Mouse (Mus musculus) MEL (cell line): ENCODE measurements around the gene Ctnna2. TPM values are rescaled to one million over a fixed set of nuclear protein-coding genes. Genes with fewer than 3 reads are reported as not detected.

Experiments
- DNase-seq: peaks from one replicate; pipeline ENCODE4 v3.0.0; 2011; ENCODE audit warnings: low read depth, low spot score
- H3K27ac ChIP-seq: 2 replicates; pipeline ENCODE4 v1.5.1; 2012; ENCODE audit warnings: low read depth, mild to moderate bottlenecking, control low read depth, low read length, moderate library complexity; ENCODE audit not compliant: control insufficient read depth
- H3K27me3 ChIP-seq, 2 experiments: fragments of 150-350 bp in 1 of 2; sonication (generic) in 1 of 2; 2 replicates each; pipeline ENCODE4 v1.6.1; 2012; ENCODE audit warnings: low read length in 2 of 2, mild to moderate bottlenecking in 2 of 2, improper control_type of control experiment in 1 of 2, moderate library complexity in 1 of 2; ENCODE audit not compliant: insufficient read depth in 2 of 2, control insufficient read depth in 1 of 2
- H3K36me3 ChIP-seq, 2 experiments: 2 replicates each; pipeline ENCODE4 v1.6.1; 2012 to 2014; ENCODE audit warnings: low read length in 2 of 2, improper control_type of control experiment in 1 of 2, inconsistent platforms in 1 of 2, mild to moderate bottlenecking in 1 of 2; ENCODE audit not compliant: insufficient read depth in 2 of 2, control insufficient read depth in 1 of 2
- H3K4me1 ChIP-seq, 2 experiments: fragments of 150-350 bp in 1 of 2; sonication (generic) in 1 of 2; 2 replicates each; pipeline ENCODE4 v1.6.1; 2012; ENCODE audit warnings: low read length in 2 of 2, improper control_type of control experiment in 1 of 2, mild to moderate bottlenecking in 1 of 2; ENCODE audit not compliant: insufficient read depth in 2 of 2, control insufficient read depth in 1 of 2
- H3K4me3 ChIP-seq, 2 experiments: fragments of 150-350 bp in 1 of 2; sonication (generic) in 1 of 2; 2 replicates each; pipeline ENCODE4 v1.5.1; 2012; ENCODE audit warnings: low read depth in 2 of 2, low read length in 2 of 2, mild to moderate bottlenecking in 2 of 2, moderate library complexity in 2 of 2, control low read depth in 1 of 2, improper control_type of control experiment in 1 of 2; ENCODE audit not compliant: control insufficient read depth in 1 of 2, insufficient read depth in 1 of 2
- H3K79me2 ChIP-seq: 2 replicates; pipeline ENCODE4 v1.6.1; 2012; ENCODE audit warnings: mild to moderate bottlenecking, low read length, moderate library complexity; ENCODE audit not compliant: control insufficient read depth, poor library complexity, insufficient read depth
- H3K9ac ChIP-seq: 2 replicates; pipeline ENCODE4 v1.6.1; 2012; ENCODE audit warnings: low read depth, mild to moderate bottlenecking, control low read depth, low read length, moderate library complexity; ENCODE audit not compliant: control insufficient read depth, poor library complexity, severe bottlenecking
- H3K9me3 ChIP-seq: fragments of 150-350 bp; sonication (generic); replicated peaks from 2 replicates; pipeline ENCODE4 v1.6.1; 2012; ENCODE audit warnings: mild to moderate bottlenecking, low read length, improper control_type of control experiment, moderate library complexity; ENCODE audit not compliant: insufficient read depth
- BHLHE40 ChIP-seq: IDR thresholded peaks from 2 replicates; pipeline ENCODE4 v1.6.1; 2012; ENCODE audit warnings: low read depth, mild to moderate bottlenecking, inconsistent platforms, low read length, improper control_type of control experiment, borderline replicate concordance
- CHD1 ChIP-seq: IDR thresholded peaks from 2 replicates; pipeline ENCODE4 v1.6.1; 2012; ENCODE audit warnings: low read depth, mild to moderate bottlenecking, inconsistent platforms, low read length, improper control_type of control experiment
- ELF1 ChIP-seq: IDR thresholded peaks from 2 replicates; pipeline ENCODE4 v1.6.1; 2014; ENCODE audit warnings: low read depth, mild to moderate bottlenecking, inconsistent platforms, low read length, improper control_type of control experiment, moderate library complexity
- EP300 ChIP-seq, 2 experiments: IDR thresholded peaks; 2 replicates each; pipeline ENCODE4 v1.6.1; 2011; ENCODE audit warnings: improper control_type of control experiment in 2 of 2, low read length in 2 of 2, low read depth in 1 of 2, mild to moderate bottlenecking in 1 of 2
- HCFC1 ChIP-seq: IDR thresholded peaks from 2 replicates; pipeline ENCODE4 v1.6.1; 2012; ENCODE audit warnings: low read depth, mild to moderate bottlenecking, inconsistent platforms, low read length, improper control_type of control experiment, moderate library complexity
- JUND ChIP-seq: IDR thresholded peaks from 2 replicates; pipeline ENCODE4 v1.6.1; 2011; ENCODE audit warnings: low read depth, mild to moderate bottlenecking, improper control_type of control experiment, low read length
- MAX ChIP-seq: IDR thresholded peaks from 2 replicates; pipeline ENCODE4 v1.6.1; 2011; ENCODE audit warnings: low read length, improper control_type of control experiment
- NELFE ChIP-seq: IDR thresholded peaks from 2 replicates; pipeline ENCODE4 v1.6.1; 2011; ENCODE audit warnings: low read depth, low read length, improper control_type of control experiment
- RAD21 ChIP-seq: IDR thresholded peaks from 2 replicates; pipeline ENCODE4 v1.6.1; 2011; ENCODE audit warnings: mild to moderate bottlenecking, low read depth, low read length, improper control_type of control experiment
- TAL1 ChIP-seq: IDR thresholded peaks from 2 replicates; pipeline ENCODE4 v1.6.1; 2012; ENCODE audit warnings: mild to moderate bottlenecking, inconsistent platforms, low read length, moderate library complexity, mixed read lengths
- UBTF ChIP-seq: IDR thresholded peaks from 2 replicates; pipeline ENCODE4 v1.6.1; 2012; ENCODE audit warnings: low read depth, mild to moderate bottlenecking, inconsistent platforms, low read length, improper control_type of control experiment, moderate library complexity, borderline replicate concordance; ENCODE audit not compliant: insufficient read depth
- USF1 ChIP-seq: IDR thresholded peaks from 2 replicates; pipeline ENCODE4 v1.6.1; 2014; ENCODE audit warnings: low read depth, mild to moderate bottlenecking, inconsistent platforms, low read length, improper control_type of control experiment, moderate library complexity
- ZMIZ1 ChIP-seq: IDR thresholded peaks from 2 replicates; pipeline ENCODE4 v1.6.1; 2012; ENCODE audit warnings: low read depth, mild to moderate bottlenecking, inconsistent platforms, low read length, improper control_type of control experiment, moderate library complexity
- polyA plus RNA-seq, 2 experiments: library from polyadenylated mRNA; stranded (reverse) in 1 of 2; unstranded in 1 of 2; fragments of >175 nt in 1 of 2; fragments of >200 nt in 1 of 2; gene quantifications; 2 replicates each; pipeline versions ENCODE4 v1.2.1 to v1.2.4; 2012; ENCODE audit warnings: low replicate concordance in 2 of 2, low read depth in 1 of 2; ENCODE audit not compliant: insufficient read length in 2 of 2, insufficient read depth in 1 of 2, missing spikeins in 1 of 2
- total RNA-seq: library from RNA; depleted of rRNA; stranded (reverse); fragments of 300-350 nt; gene quantifications from 2 replicates; pipeline ENCODE4 v1.2.3, GENCODE M21; 2012

Ctnna2 gene
- total and polyA plus RNA-seq, 3 experiments, result not detected

DNA sequence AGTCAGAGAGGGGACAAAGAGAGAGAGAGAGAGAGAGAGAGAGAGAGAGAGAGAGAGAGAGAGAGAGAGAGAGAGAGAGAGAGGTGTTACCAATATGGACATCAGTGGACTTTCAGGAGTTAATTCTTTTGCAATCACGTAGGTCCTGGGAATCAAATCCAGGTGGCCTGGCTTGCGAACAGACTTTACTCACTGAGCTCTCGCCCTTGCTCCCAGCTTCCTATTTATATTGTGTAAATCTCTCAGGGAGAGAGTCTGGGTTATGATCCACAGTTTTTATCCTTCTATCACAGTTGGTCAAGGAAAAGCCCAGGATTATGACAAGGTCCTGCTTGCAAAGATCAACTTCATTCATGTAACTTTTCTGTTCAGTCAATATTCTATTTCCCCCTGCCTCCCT lies 714.3 kb downstream of the Ctnna2 start:
- no peak overlapping the region for H3K9ac ChIP-seq
- no peak for TF ChIP-seq USF1
- TF ChIP-seq EP300 (IDR thresholded peaks at IDR 0.05; ENCODE audit: low read depth in 1 of 2, low read length in 2 of 2), result no peak
- DNase-seq, result no peak
- H3K79me2 ChIP-seq, result no peaks in the 10 kb centered on the region
- H3K9me3 ChIP-seq, result no peaks in the 10 kb centered on the region
- no peaks in the 10 kb centered on the region for H3K36me3 ChIP-seq
- no peaks in the 10 kb centered on the region for H3K4me1 ChIP-seq
- no peak overlapping the region for H3K27ac ChIP-seq
- H3K4me3 ChIP-seq, result no peak overlapping the region
- H3K27me3 ChIP-seq, result no peaks in the 10 kb centered on the region

DNA sequence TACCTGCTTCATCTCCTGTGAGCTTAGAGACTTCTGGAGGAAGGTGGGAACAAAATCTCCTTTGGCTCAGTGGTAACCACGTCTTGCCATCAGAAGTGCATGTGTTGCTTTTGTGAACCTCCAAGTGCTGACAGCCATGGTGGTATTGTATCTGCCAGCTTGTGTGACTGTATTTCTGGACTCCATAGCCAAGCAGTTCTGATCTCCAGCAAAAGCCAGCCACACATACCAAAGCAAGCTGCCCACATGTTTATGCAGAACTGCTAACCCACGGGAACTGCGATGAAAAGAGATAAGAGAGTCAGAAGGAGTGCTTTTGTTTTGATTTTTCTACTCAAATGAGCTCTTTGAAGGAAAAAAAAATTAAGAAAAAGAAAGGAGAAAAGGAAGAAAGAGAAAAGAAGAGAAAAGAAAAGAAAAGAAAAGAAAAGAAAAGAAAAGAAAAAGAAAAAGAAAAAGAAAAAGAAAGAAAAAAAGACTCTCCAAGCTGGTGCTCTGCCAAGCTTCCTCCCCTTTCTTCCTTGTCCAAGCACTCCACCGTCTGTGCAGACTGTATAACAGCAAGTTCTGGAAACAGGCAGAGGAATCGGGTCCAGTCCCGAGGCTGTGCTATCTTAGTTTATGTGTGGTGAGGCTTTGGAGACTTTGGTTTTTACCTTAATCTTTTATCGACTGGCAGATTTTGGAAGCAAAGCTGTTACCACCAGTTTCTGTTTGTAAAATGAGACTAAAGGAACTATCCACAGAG lies 722.0 kb downstream of the Ctnna2 start:
- no peak for DNase-seq
- Histone ChIP-seq H3K27ac (no peak overlapping the region), H3K9me3 (no peaks in the 10 kb centered on the region), H3K36me3 (no peaks in the 10 kb centered on the region), H3K79me2 (no peaks in the 10 kb centered on the region), H3K9ac (no peak overlapping the region), H3K27me3 (no peaks in the 10 kb centered on the region), H3K4me1 (no peaks in the 10 kb centered on the region), H3K4me3 (no peak overlapping the region)
- no peak for TF ChIP-seq NELFE
- no peak for TF ChIP-seq TAL1
- TF ChIP-seq ELF1, result no peak
- TF ChIP-seq USF1, result no peak
- no peak for TF ChIP-seq JUND

DNA sequence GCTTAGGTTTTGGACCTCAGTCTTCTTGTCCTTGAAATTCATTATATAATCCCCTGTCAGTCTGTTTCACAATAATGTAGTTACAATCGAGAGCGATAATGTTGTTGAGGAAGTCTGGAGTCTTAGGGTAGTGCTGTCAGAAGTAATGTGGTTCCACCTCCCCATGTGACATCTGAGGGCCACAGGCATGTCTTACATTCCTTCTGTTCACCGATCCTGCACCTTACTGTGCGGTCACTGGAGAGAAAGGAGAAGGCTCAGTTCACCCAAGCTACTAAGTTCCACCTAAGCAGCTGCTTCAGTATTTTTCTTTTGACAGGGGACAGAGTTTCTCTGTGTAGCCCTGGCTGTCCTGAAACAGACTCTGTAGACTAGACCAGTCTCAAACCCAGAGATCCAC lies 723.2 kb downstream of the Ctnna2 start:
- no peak for DNase-seq
- Histone ChIP-seq H3K27me3 (no peaks in the 10 kb centered on the region), H3K36me3 (no peaks in the 10 kb centered on the region), H3K4me1 (no peaks in the 10 kb centered on the region), H3K9me3 (no peaks in the 10 kb centered on the region), H3K4me3 (no peak overlapping the region), H3K9ac (no peak overlapping the region), H3K27ac (no peak overlapping the region), H3K79me2 (no peaks in the 10 kb centered on the region)
- no peak for TF ChIP-seq EP300 (IDR thresholded peaks at IDR 0.05; ENCODE audit: low read depth in 1 of 2, low read length in 2 of 2)
- TF ChIP-seq HCFC1, result no peak
- TF ChIP-seq BHLHE40, result no peak
- TF ChIP-seq ZMIZ1, result no peak
- no peak for TF ChIP-seq RAD21
- no peak for TF ChIP-seq CHD1
- no peak for TF ChIP-seq MAX
- no peak for TF ChIP-seq UBTF
